Mouse (Mus musculus): ENCODE measurements around the gene Hs6st3.
"Not testable (repeated sequence)": the region's sequence is repeated elsewhere in the genome, so short reads cannot be mapped to it uniquely, and the experiment has no call there.

Hs6st3 gene

GRCm38 (mm10) chr14:119464308-119464707 lies 326.2 kb downstream of the Hs6st3 start:
- peak; percentile 13 for DNase-seq

- peak; percentile 33 for DNase-seq
These were observed 326.7 kb downstream of the Hs6st3 start for GRCm38 (mm10) chr14:119464883-119465282.

GRCm38 (mm10) chr14:119466899-119467588 lies 328.9 kb downstream of the Hs6st3 start:
- no peak for DNase-seq

- no peak for DNase-seq
These were observed 338.4 kb downstream of the Hs6st3 start for GRCm38 (mm10) chr14:119476582-119476981.

- DNase-seq: no peak
These were observed 339.7 kb downstream of the Hs6st3 start for GRCm38 (mm10) chr14:119477836-119478235.

- no peak for DNase-seq
These were observed 351.0 kb downstream of the Hs6st3 start for GRCm38 (mm10) chr14:119488978-119489703.

GRCm38 (mm10) chr14:119520632-119521031 lies 382.5 kb downstream of the Hs6st3 start:
- DNase-seq: no peak

- DNase-seq: no peak
These were observed 382.9 kb downstream of the Hs6st3 start for GRCm38 (mm10) chr14:119521056-119521455.

- DNase-seq: no peak
These were observed 394.9 kb downstream of the Hs6st3 start for GRCm38 (mm10) chr14:119532889-119533546.

- no peak for DNase-seq
These were observed 402.4 kb downstream of the Hs6st3 start for GRCm38 (mm10) chr14:119540505-119540904.

- DNase-seq: no peak
These were observed 406.5 kb downstream of the Hs6st3 start for GRCm38 (mm10) chr14:119544596-119544995.

- no peak for DNase-seq
These were observed 420.2 kb downstream of the Hs6st3 start for GRCm38 (mm10) chr14:119558356-119558755.

GRCm38 (mm10) chr14:119582039-119582508 lies 443.9 kb downstream of the Hs6st3 start:
- DNase-seq: no peak

GRCm38 (mm10) chr14:119585069-119585468 lies 446.9 kb downstream of the Hs6st3 start:
- DNase-seq: no peak

GRCm38 (mm10) chr14:119587365-119587764 lies 449.2 kb downstream of the Hs6st3 start:
- not testable (repeated sequence) for DNase-seq

GRCm38 (mm10) chr14:119604327-119604726 lies 466.2 kb downstream of the Hs6st3 start:
- DNase-seq: no peak

- DNase-seq: no peak
These were observed 474.7 kb downstream of the Hs6st3 start for GRCm38 (mm10) chr14:119612793-119613192.

- DNase-seq: no peak
These were observed 491.0 kb downstream of the Hs6st3 start for GRCm38 (mm10) chr14:119629127-119629526.

- no peak for DNase-seq
These were observed 494.9 kb downstream of the Hs6st3 start for GRCm38 (mm10) chr14:119633090-119633489.

GRCm38 (mm10) chr14:119633626-119634025 lies 495.5 kb downstream of the Hs6st3 start:
- DNase-seq: no peak

- no peak for DNase-seq
These were observed 504.7 kb downstream of the Hs6st3 start for GRCm38 (mm10) chr14:119642874-119643273.

- no peak for DNase-seq
These were observed 505.7 kb downstream of the Hs6st3 start for GRCm38 (mm10) chr14:119643840-119644239.

GRCm38 (mm10) chr14:119656936-119657335 lies 518.8 kb downstream of the Hs6st3 start:
- DNase-seq: peak; percentile 49

- DNase-seq: no peak
These were observed 527.6 kb downstream of the Hs6st3 start for GRCm38 (mm10) chr14:119665741-119666141.

Data from heart, adult 11 months (tissue).